ENCODE assay signal across 28 mouse cellular contexts in the genomic region with DNA sequence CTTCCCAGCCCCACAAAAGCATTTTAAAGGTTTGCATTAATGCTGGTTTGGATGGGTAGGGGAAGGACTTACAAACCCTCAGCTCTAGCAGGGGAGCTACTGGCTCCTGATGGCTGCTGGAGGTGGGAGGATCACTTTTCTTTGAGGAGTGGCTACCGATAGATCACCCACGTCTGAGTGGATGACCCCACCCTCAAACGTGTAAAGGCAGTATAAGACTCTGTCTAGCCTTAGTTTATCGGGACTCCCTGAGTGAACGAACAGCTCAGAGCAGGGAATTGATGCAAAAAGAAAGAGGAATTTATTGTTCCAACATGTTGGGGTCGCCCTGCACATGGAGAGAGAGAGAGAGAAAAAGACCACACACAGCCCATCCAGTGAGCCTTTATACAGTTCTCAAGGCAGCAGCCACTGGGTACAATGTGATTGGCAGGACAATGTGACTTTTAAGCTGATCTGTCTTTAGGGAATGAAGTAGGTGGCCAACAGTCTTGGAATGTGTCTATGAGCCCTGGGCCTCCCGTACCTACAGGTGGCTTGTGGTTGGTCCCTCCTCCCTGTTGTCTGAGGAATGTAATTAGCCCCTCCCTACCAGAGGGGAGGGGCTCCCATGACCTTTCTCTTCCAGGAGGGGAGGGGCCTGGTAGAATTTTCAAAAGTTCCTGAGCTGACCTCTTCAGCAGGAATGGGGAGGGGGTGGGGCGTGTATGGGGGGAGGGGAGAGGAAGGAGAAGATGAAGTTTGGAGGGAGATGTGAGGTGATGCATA.
DNase-seq lines count a peak whose midpoint lies in the region; ATAC-seq and TF ChIP-seq lines count a peak whose summit lies in the region.
"Had no signal": no experiment of that assay in that cellular context is flagged by ENCODE, and none has a peak within 500 bp of the region (broad histone marks: within the 10 kb centered on the region; RNA-seq: fewer than 3 reads in every experiment).

No protein-coding gene starts in this region.

- ATAC-seq in kidney, postnatal 0 days (replicated peaks; ENCODE audit: low FRiP score, low read depth): 0 out of 2 replicates have a peak, but pooled peaks have one; percentile 40
- peak; percentile 41; the same call in 1 of the 2 replicates for ATAC-seq in limb, embryonic 14.5 days (ENCODE audit: low FRiP score, low read depth)
- no peak for ATAC-seq in megakaryocyte progenitor cell, adult 5-6 weeks (replicated peaks; ENCODE audit: poor library complexity)
- ATAC-seq: forebrain, postnatal 0 days; hindbrain, postnatal 0 days; intestine, embryonic 15.5 days; midbrain, embryonic 16.5 days had no signal

- H3K9me3 ChIP-seq in kidney, postnatal 0 days (replicated peaks; ENCODE audit: low read length): no peaks in the 10 kb centered on the region
- no peaks in the 10 kb centered on the region for H3K9me3 ChIP-seq in limb, embryonic 14.5 days (ENCODE audit: control insufficient read depth, low read length)
- H3K9me3 ChIP-seq: embryonic facial prominence, embryonic 13.5 days; forebrain, embryonic 12.5 days; hindbrain, embryonic 12.5 days; intestine, embryonic 15.5 days; liver, embryonic 15.5 days; stomach, embryonic 15.5 days had no signal

- H3K9ac ChIP-seq in kidney, postnatal 0 days (ENCODE audit: low read depth, low read length): no peak overlapping the region
- no peak overlapping the region for H3K9ac ChIP-seq in limb, embryonic 14.5 days (ENCODE audit: low read depth, low read length, severe bottlenecking)
- H3K9ac ChIP-seq: embryonic facial prominence, embryonic 13.5 days; forebrain, embryonic 12.5 days; forebrain, postnatal 0 days; hindbrain, embryonic 12.5 days; intestine, embryonic 15.5 days; liver, embryonic 15.5 days; stomach, embryonic 15.5 days had no signal

- H3K36me3 ChIP-seq in kidney, postnatal 0 days (ENCODE audit: insufficient read depth, low read length): no peaks in the 10 kb centered on the region
- no peaks in the 10 kb centered on the region for H3K36me3 ChIP-seq in limb, embryonic 14.5 days (ENCODE audit: control insufficient read depth, insufficient read depth, low read length)
- H3K36me3 ChIP-seq: embryonic facial prominence, embryonic 13.5 days; forebrain, embryonic 12.5 days; hindbrain, embryonic 12.5 days; intestine, embryonic 15.5 days; liver, embryonic 15.5 days; stomach, embryonic 15.5 days had no signal

- DNase-seq in embryo, embryonic 10.5 days (ENCODE audit: low spot score): peak; percentile 9
- DNase-seq in embryo, embryonic 9.5 days (ENCODE audit: extremely low spot score): no peak
- DNase-seq in kidney, postnatal 0 days (ENCODE audit: low spot score): no peak
- no peak for DNase-seq in kidney, adult 9 months
- peak; percentile 93 for DNase-seq in R1 (ENCODE audit: low read depth, low spot score)
- DNase-seq in limb, embryonic 14.5 days (ENCODE audit: low spot score): no peak
- DNase-seq in left cerebral cortex, postnatal 14 days (ENCODE audit: low spot score in 2 of 2): no peak
- DNase-seq: adrenal gland, postnatal 14 days; cerebellum, adult 11 months; cerebellum, adult 9-10 months; cerebellum, postnatal 36 days; forebrain, postnatal 0 days; heart, postnatal 36 days; kidney, adult 2 months; kidney, postnatal 25 days; lung, postnatal 4 days; right cerebral cortex, postnatal 25 days had no signal

- H3K4me2 ChIP-seq in kidney, postnatal 0 days (ENCODE audit: low read length): no peak overlapping the region
- H3K4me2 ChIP-seq in limb, embryonic 14.5 days (replicated peaks; ENCODE audit: low read depth, low read length, severe bottlenecking): no peak overlapping the region
- H3K4me2 ChIP-seq: embryonic facial prominence, embryonic 13.5 days; forebrain, embryonic 12.5 days; hindbrain, embryonic 12.5 days; intestine, embryonic 15.5 days; liver, embryonic 15.5 days; stomach, embryonic 15.5 days had no signal

- no peaks in the 10 kb centered on the region for H3K4me1 ChIP-seq in kidney, postnatal 0 days (replicated peaks; ENCODE audit: insufficient read depth, low read length)
- H3K4me1 ChIP-seq in limb, embryonic 14.5 days (ENCODE audit: control insufficient read depth, insufficient read depth, low read length): peaks cover 10% of the 10 kb centered on the region
- H3K4me1 ChIP-seq: forebrain, embryonic 12.5 days; intestine, embryonic 15.5 days; liver, embryonic 15.5 days; stomach, embryonic 15.5 days had no signal

- intact Hi-C loops in left cerebral cortex, postnatal 14 days (cut with DNase I): no loop called here

- no peak overlapping the region for H3K4me3 ChIP-seq in kidney, postnatal 0 days (replicated peaks; ENCODE audit: low read depth, low read length)
- H3K4me3 ChIP-seq in limb, embryonic 14.5 days (replicated peaks; ENCODE audit: low read length): no peak overlapping the region
- H3K4me3 ChIP-seq: embryonic facial prominence, embryonic 13.5 days; erythroblast, embryonic 14.5 days; forebrain, embryonic 12.5 days; hindbrain, embryonic 12.5 days; intestine, embryonic 15.5 days; left cerebral cortex, adult 2 months; liver, embryonic 15.5 days; stomach, embryonic 15.5 days had no signal

- H3K27me3 ChIP-seq in kidney, postnatal 0 days (ENCODE audit: insufficient read depth, low read length): no peaks in the 10 kb centered on the region
- no peaks in the 10 kb centered on the region for H3K27me3 ChIP-seq in limb, embryonic 14.5 days (ENCODE audit: control insufficient read depth, insufficient read depth, low read length)
- H3K27me3 ChIP-seq: embryonic facial prominence, embryonic 13.5 days; forebrain, embryonic 12.5 days; hindbrain, embryonic 12.5 days; intestine, embryonic 15.5 days; liver, embryonic 15.5 days; stomach, embryonic 15.5 days had no signal

- WGBS in kidney, postnatal 0 days: 54% methylated on average over 8 of the region's 8 CpGs
- 53% methylated on average over 8 of the region's 8 CpGs for WGBS in limb, embryonic 14.5 days

- H3K27ac ChIP-seq in kidney, postnatal 0 days: no peak overlapping the region
- no peak overlapping the region for H3K27ac ChIP-seq in limb, embryonic 14.5 days (replicated peaks; ENCODE audit: low read depth, low read length)
- H3K27ac ChIP-seq: embryonic facial prominence, embryonic 13.5 days; forebrain, embryonic 12.5 days; hindbrain, embryonic 12.5 days; hindbrain, postnatal 0 days; intestine, embryonic 15.5 days; left cerebral cortex, adult 2 months; liver, embryonic 15.5 days; stomach, embryonic 15.5 days had no signal

- TF ChIP-seq CTCF in kidney, postnatal 0 days (IDR thresholded peaks at IDR 0.05; ENCODE audit: low read depth): no peak

- no peak for TF ChIP-seq POLR2A in limb, embryonic 14.5 days (IDR thresholded peaks at IDR 0.05; ENCODE audit: borderline replicate concordance, extremely low read depth, insufficient read depth, insufficient read length)

Comparison
In these comparisons a context has a peak if more than half of its experiments do, and no peak if none do; other contexts are left out.
1. DNase-seq: peak in embryo, embryonic 10.5 days (single experiment) and R1 (single experiment); none in embryo, embryonic 9.5 days (single experiment), kidney, postnatal 0 days (single experiment), kidney, adult 9 months (single experiment), limb, embryonic 14.5 days (single experiment) and left cerebral cortex, postnatal 14 days (0 of 2).